Mouse (Mus musculus) liver (tissue): ENCODE measurements at regions not wholly inside any gene's neighbourhood (a gene's known extent, or its start where the extent isn't known, plus 50 kb on each side); places are given as distances from the start of the nearest gene placed in this dataset.

Experiments used
- DNase-seq: peaks from one replicate; pipeline ENCODE4 v3.0.0-alpha.2; 2020; ENCODE audit warnings: mixed read lengths

- no peak for DNase-seq
Measured at GRCm38 (mm10) chr3:143576338-143577007, 628.5 kb downstream of the Lmo4 start.

- no peak for DNase-seq
Measured at GRCm38 (mm10) chr3:143575737-143576136, 629.3 kb downstream of the Lmo4 start.

GRCm38 (mm10) chr3:143574035-143574864, 630.8 kb downstream of the Lmo4 start:
- no peak for DNase-seq

- DNase-seq, result no peak
Measured at GRCm38 (mm10) chr3:143569930-143570329, 635.1 kb downstream of the Lmo4 start.

DNA sequence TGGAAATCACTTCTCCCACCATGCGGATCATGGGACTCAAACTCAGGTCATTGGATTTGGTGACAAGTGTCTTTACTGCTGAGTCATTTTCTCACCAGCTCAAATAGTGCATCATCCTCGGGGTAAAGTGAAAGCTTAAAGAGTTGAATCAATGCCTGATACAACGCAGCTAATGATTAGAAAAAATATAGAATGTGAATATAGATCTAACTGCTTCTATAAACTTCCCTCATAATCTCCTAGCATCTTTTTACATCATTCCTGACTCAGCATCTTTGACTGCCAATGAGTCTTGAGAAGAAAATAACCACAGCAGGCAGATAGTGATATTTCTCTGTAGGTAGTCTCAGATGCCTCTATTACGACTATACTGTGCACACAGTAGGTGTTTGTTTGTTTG, 640.0 kb downstream of the Lmo4 start:
- DNase-seq, result no peak

DNA sequence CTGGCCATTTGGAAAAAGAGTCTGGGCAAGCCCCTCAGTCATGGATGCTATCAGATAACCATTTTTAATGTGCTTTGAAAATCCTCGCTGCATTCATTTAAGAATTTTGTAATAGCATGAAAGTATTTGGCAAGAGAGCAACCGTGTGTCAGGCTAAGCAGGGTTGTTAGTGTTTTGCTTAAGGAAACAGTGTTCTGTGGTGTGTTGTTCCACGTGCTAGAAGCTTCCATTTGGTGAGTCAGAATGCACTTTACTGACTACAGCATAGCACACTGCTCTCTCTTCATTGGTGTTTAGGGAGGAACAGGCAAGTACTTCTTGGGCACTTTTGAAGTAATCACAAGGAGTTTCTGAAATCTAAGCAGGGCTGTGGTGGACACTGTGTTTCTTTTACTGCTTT, 661.0 kb upstream of the Pkn2 start:
- DNase-seq, result no peak

GRCm38 (mm10) chr3:143527982-143528381, 646.2 kb upstream of the Pkn2 start:
- DNase-seq, result no peak

GRCm38 (mm10) chr3:143527274-143527673, 645.5 kb upstream of the Pkn2 start:
- DNase-seq, result no peak

DNA sequence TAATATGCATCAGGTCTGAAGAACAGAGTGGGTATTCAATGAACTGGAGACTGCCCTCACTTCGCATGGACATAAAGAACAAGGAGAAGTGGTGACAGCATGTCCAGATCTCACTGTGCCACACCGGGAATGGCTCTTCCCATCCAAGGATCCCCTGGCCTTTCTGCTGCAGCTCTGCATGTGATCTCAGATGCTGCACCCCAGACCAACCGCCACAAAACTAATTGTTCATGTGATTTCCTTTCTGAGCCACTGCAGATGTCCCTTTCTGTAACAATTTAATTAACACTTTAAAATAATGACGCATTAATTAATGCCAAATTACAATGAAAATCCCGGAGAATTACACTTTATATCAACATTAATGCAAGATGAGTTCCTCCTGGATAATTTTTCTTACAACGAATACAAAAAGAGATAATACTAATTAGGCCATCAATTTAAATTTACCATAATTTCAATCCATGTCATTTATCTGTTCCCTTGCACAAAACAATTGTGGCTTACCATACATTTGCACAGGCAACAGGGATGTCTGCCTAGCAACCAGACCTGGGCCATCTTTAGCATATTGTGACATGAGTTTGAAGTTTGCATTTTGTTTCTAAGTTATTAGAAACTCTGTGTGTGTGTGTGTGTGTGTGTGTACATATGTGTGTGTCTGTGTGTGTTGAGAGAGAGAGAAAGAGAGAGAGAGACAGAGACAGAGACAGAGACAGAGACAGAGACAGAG, 630.9 kb upstream of the Pkn2 start:
- DNase-seq, result no peak

DNA sequence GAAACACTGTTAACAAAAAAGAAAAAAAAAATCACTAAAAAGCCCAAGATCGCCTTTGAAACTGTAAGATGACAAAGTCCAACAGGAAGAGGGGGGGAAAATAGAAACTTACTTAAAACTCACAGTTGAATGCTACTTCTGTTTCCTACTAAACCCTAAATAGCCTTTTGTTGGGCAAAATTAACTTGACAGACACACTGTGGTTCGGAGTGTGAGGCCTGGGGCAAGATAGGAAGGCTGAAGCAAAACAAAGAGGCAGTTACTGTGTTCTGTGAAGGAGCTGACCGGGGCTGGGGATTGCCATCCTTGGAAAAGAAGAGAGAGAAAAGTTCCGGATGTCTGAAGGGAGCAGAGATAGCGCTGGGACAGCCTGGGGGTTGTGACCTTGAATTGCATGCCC, 627.7 kb upstream of the Pkn2 start:
- DNase-seq, result peak; percentile 5

- peak; percentile 11 for DNase-seq
Measured at GRCm38 (mm10) chr3:143508280-143508679, 626.5 kb upstream of the Pkn2 start.

DNA sequence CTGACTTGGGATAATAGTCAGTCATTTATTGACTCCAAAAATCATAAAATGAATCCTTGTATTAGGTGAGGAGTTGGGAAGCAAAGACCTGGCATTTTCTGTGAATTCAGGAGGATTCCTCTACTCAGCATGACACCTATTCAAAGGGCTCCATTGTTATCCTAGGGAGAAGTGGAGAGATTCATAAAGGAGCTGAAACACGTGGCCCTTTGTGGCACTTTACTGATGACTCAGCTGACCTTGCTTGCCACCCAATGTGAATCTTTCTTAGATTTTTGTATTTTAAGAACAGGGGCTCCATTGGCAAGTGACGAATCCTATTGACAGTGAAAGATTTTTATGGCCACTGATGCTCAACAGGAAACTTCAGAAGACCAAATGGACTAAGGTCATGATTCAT, 619.2 kb upstream of the Pkn2 start:
- DNase-seq, result no peak

DNA sequence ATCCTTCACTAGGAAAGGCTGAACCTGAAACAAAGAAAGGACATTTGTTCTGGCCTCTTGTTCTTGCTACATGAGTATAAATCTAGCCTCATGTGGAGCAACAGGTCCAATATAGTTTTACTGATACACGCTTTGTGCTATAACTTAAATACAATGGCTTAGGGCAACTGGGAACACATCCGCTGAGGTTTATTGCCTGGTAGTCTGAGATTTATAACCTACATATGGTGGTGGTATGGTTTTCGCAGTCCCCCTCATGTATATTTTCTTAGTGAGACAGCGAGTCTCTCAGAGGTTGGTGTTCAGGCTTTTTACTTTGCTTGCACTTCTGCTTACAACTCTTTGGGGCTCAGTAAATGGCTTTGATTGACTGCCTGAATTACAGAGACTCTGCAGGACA, 613.6 kb upstream of the Pkn2 start:
- no peak for DNase-seq

- no peak for DNase-seq
Measured at GRCm38 (mm10) chr3:143477916-143478610, 596.3 kb upstream of the Pkn2 start.

DNA sequence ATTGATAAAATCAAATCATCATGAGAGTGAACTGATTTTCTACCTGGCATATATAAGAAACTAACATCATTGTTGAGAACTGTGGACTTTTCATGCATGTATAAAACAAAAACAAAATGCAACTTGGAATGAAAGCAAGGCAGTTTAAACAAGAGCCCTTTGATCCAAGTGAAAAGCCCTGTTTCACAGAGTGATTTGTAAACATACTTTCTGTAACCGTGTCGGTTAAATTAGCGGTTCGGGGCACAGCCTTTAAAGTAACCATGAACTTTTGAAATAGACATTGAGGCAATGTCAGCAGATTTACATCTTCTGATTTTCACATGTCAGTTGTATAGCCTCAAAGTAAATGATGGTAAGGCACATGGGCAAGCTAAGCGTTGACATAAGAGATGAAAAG, 593.7 kb upstream of the Pkn2 start:
- DNase-seq, result no peak

- no peak for DNase-seq
Measured at GRCm38 (mm10) chr3:143447005-143447709, 565.4 kb upstream of the Pkn2 start.

DNA sequence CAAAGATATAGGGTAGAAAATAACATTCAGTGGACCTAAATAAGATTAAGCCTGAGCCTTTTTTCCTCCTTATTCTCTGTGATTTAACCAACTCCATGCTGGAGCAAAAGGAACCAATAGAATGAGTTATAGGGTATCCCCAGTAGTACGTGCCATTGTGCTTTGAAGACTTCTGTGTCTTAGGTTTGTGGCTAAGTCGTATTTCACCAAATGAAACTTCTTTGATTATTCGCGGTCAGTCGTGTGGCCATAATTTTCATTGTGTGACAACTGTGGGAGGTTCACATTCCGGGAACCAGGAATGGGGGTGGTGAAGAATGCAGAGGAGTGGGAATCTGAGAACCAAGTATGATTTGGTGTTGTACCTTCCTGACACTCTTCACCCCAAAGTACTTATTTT, 535.6 kb upstream of the Pkn2 start:
- no peak for DNase-seq

DNA sequence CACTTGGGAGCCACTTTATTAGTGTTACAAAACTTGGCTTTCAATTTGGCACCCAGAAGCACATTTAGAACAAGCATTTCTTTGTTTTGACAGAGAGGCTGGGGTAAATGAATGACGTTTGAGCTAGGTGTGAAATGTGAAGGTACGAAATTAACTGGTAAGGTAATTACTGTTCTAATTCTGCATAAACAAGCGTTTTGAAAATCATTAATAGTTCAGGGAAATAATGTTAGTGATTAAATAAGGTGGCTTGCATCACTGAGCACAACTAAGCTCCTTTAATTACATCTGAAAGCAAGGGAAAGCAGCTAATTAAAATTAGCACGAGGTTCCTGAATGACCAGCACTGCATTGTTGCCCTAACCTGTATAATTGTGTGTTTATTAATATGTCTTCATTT, 529.9 kb upstream of the Pkn2 start:
- DNase-seq, result no peak

DNA sequence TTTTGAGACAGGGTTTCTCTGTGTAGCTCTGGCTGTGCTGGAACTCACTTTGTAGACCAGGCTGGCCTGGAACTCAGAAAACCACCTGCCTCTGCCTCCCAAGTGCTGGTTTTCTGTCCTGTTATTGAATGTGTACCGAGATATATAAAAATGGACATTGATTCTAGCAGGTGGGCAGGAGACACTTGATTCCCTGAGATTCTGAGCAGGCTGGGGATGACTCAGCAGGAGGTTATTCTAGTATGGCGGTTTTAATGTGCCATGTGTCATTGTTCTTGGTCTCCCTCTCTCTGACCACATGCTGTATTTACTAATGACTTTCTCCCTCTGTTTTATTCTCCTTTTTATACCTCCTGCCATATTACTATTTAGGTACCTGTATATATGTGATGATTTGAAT, 517.2 kb upstream of the Pkn2 start:
- DNase-seq, result no peak

DNA sequence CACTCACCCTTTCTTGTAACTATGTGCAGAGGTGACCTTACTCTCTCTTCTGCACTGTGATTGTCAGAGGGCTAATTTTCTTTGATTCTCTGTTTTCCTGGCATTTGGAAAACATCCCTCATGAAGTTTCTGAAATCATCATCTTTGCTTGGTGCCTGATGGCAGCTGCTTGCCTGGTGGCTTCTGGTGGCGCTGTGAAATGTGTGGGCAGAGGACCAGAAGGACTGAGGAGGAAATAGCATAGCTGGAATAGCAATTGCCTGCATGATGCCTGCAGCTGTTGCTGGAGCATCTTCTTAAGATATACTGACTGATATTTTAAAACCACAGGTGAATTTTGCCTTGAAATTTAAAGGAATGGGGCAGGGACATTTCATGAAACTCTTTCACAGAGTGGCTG, 502.6 kb upstream of the Pkn2 start:
- no peak for DNase-seq

- peak; percentile 65 for DNase-seq
Measured at GRCm38 (mm10) chr3:143379193-143379592, 497.4 kb upstream of the Pkn2 start.

DNA sequence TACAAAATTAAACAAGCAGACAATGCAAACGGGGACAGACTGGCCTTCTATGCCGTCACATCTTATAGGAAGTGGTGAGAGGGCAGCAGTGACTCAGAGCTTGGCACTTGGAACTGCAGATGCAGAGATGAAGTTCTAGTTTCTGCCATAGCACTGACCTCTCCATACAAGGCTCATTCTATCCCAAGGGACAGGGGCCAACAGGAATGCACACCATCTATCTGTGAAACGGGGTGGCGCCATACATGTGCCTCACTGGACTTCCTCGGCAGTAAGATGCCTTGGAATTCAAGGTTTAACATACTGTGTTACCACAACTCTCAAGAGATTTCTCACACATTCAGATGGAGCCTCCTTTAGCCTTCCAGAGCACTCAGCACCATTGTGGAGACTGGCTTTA, 495.6 kb upstream of the Pkn2 start:
- no peak for DNase-seq
